Mouse (Mus musculus) hematopoietic stem cell, adult 5-6 weeks (primary cell): ENCODE results near the gene Olfr765. TPM values are rescaled to one million over a fixed set of nuclear protein-coding genes. Genes with fewer than 3 reads are reported as not detected.

Experiments
- total RNA-seq: library from RNA; stranded (forward); fragments of 172-1452, 232-1000 nt; gene quantifications from 2 replicates; pipeline ENCODE4 v1.2.3, GENCODE M21; 2017

Gene Olfr765
- total RNA-seq, 1 experiment from 2014 or later, result not detected

Other genes with a start within 250 kb of the Olfr765 start
- 34.6 and 48.0 TPM in 2 replicates for gene Dnajc14, start 245.9 kb downstream of the Olfr765 start, total RNA-seq
- gene Tmem198b, start 245.6 kb downstream of the Olfr765 start, total RNA-seq, result 4.9 and 6.8 TPM in 2 replicates
- gene Sarnp, start 232.7 kb downstream of the Olfr765 start, total RNA-seq, result 200 and 239 TPM in 2 replicates
- gene Ormdl2, start 228.4 kb downstream of the Olfr765 start, total RNA-seq, result 61.1 and 74.1 TPM in 2 replicates
- 1.8 and 2.7 TPM in 2 replicates for gene Gdf11, start 158.3 kb downstream of the Olfr765 start, total RNA-seq
- gene Cd63, start 149.0 kb downstream of the Olfr765 start, total RNA-seq, result 54.5 and 113 TPM in 2 replicates
- 1.3 and 5.1 TPM in 2 replicates for gene Rdh5, start 127.1 kb downstream of the Olfr765 start, total RNA-seq
- 52.2 and 102 TPM in 2 replicates for gene Bloc1s1, start 126.0 kb downstream of the Olfr765 start, total RNA-seq
- not detected in 2 replicates for gene Itga7, start 116.2 kb downstream of the Olfr765 start, total RNA-seq
- gene Mettl7b, start 89.0 kb downstream of the Olfr765 start, total RNA-seq, result not detected in 2 replicates
- gene Olfr9, start 60.6 kb downstream of the Olfr765 start, total RNA-seq, result not detected in 2 replicates
- gene Olfr763, start 39.2 kb downstream of the Olfr765 start, total RNA-seq, result not detected in 2 replicates
- gene Olfr764-ps1, start 10.1 kb downstream of the Olfr765 start, total RNA-seq, result not detected in 2 replicates
- gene Olfr766-ps1, start 19.0 kb upstream of the Olfr765 start, total RNA-seq, result not detected in 2 replicates
- not detected in 2 replicates for gene Olfr767, start 32.9 kb upstream of the Olfr765 start, total RNA-seq
- not detected in 2 replicates for gene Olfr768, start 49.4 kb upstream of the Olfr765 start, total RNA-seq
- not detected in 2 replicates for gene Olfr769, start 67.9 kb upstream of the Olfr765 start, total RNA-seq
- not detected in 2 replicates for gene Olfr770, start 89.0 kb upstream of the Olfr765 start, total RNA-seq
- gene Olfr771, start 114.8 kb upstream of the Olfr765 start, total RNA-seq, result not detected in 2 replicates
- gene Olfr772, start 127.9 kb upstream of the Olfr765 start, total RNA-seq, result not detected in 2 replicates
- not detected in 2 replicates for gene Olfr773, start 137.4 kb upstream of the Olfr765 start, total RNA-seq
- gene Olfr774, start 186.2 kb upstream of the Olfr765 start, total RNA-seq, result not detected in 2 replicates
- gene Olfr775, start 198.4 kb upstream of the Olfr765 start, total RNA-seq, result not detected in 2 replicates
- gene Olfr776, start 209.1 kb upstream of the Olfr765 start, total RNA-seq, result not detected in 2 replicates
- gene Olfr777, start 221.5 kb upstream of the Olfr765 start, total RNA-seq, result not detected in 2 replicates